Mouse (Mus musculus) mouse embryonic stem cell (cell line): Measurements from ENCODE around the gene Bptf.
"Not testable (repeated sequence)": the region's sequence is repeated elsewhere in the genome, so short reads cannot be mapped to it uniquely, and the experiment has no call there.

Experiments
- in situ Hi-C, 2 experiments: fragments of 300-500 bp; cut with MboI; formaldehyde crosslinking; loops; 1 replicate in 1 of 2; 3 replicates in 1 of 2; pipeline ENCODE4 v1.14.3; 2019 to 2020; ENCODE audit warnings: low sequenced_read_pairs in 2 of 2, low pct_unique_long_range_greater_than_20kb in 1 of 2, mixed read lengths in 1 of 2; ENCODE audit not compliant: unreplicated experiment in 1 of 2

Gene Bptf

DNA sequence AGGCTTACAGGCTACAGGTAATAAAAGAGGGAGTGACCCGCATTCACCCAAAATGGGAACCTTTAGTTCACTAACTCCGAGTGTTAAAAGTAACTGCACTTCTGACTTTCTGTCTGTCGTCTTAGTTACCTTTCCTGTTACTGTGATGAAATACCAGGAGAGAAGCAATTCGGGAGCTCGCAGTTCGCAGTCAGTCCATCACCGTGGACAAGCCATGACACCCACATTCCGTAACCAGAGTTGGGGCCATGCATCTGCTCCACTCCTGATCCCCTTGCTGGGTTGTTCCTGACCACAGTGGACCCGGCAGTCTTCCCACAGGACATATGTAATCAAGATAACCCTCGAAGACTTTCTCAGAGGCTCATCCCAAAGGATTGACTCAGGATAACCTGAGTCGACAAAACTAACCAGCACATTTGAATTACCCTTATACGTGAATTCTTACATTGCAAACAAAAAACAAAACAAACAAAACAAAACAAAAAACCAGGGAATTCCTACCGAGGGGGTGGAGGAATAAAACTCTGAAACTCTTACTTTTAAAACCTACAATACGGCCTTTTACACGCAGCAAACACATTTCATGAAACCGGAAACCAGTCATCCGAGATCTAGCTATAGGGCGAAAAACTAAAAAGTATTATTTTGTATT is 120.1 kb downstream of the Bptf start:
- in situ Hi-C loops: loop anchor here (10.0 kb wide), 1 partner anchor 143 kb away; no protein-coding TSS in a partner anchor

DNA sequence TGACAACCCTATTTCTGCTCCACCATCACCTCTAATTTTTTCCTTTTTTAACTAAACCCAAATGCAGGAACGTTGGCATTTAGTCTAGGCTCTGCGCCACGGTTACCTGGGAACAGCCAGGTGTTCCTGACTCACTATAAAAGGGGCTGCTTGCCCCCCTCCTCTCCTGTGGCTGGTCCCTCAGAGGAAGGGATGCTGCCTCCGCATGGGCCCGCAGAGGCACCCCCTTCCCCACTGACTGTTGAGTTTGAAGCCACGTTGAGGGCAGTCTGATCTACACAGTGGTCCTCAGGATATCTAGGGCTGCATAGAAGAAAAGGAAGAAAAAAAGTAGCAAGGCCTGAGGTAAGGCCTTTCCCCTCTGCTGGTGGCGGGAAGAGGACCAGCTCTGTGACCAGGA is 120.8 kb downstream of the Bptf start:
- in situ Hi-C loops: loop anchor here (10.0 kb wide), 1 partner anchor 144 kb away; no protein-coding TSS in a partner anchor

DNA sequence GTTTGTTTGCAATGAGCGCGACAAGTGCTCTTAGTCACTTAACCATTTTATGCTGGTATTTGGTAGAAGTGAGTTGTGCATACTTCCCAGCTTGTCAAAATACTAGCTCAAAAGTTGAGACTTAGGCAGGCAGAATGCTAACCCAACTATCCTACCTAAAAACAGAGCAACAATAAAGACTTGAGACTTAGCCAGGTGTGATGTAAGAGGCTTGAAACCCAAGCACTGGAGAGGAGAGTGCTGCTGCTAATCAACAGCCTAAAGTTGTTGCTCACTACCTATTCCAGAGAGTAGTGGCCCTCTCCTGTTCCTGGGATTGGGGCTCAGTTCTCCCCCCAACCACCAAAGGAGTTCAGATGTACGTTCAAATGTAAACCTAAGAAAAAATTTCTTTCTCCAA is 121.5 kb downstream of the Bptf start:
- in situ Hi-C loops: loop anchor here (10.0 kb wide), 1 partner anchor 144 kb away; no protein-coding TSS in a partner anchor

DNA sequence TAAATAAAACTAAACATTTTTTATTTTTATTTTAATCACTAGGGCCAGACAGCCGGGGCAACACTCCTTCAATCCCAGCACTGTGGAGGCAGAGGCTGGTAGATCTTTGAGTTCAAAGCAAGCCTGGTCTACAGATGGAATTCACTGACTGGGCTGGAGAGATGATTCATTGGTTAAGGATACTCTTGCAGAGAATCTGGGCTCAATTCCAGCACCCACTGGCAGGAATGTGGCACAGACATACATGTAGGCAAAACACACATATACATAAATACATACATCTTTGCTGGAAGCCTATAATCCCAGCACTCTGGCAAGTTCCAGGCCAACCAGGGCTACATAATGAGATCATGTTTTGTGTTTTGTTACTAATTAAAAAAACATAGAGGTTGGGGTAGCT is 126.4 kb downstream of the Bptf start:
- in situ Hi-C loops: no loop called here

DNA sequence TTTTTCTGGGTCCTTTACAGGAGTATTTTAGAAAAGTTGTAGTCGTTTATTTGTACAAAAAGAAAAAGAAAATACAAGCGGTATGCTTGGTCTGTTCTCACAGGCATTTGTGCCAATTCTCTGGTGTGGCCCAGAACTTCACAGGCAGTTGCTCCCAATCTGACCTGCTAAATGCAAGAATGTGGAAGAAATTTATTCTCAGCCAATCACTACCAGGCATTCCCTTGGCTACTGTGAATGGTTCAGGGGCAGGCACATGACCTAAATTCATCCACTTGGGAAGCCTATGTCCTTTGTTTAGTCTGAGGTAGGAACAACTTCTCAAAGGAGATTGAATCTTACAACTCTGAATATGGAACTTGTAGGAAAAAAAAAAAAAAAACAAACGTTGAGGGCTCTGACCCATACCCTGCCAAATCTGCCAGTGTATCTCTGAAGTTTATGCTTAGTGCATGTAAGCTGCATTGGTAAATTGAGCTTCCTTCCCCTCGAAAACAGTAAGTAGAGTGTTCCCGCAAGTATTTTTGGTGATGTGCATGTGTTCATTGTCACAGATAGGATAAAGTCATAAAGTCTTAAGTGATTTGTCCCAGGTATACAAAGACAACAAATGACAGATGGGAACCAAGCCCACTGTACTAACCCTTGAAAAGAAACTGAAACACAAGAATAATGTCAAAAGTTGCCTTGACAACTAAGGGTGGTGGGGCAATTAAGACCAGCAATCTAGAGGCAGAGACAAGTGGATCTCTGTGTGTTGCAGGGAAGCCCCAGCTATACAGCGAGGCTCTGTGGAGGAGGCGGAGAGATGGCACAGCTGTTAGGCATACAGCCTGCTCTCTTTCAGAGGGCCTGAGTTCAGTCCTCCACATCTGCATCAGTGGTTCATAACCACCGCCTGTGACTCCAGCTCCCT is 129.9 kb downstream of the Bptf start:
- in situ Hi-C loops: no loop called here

DNA sequence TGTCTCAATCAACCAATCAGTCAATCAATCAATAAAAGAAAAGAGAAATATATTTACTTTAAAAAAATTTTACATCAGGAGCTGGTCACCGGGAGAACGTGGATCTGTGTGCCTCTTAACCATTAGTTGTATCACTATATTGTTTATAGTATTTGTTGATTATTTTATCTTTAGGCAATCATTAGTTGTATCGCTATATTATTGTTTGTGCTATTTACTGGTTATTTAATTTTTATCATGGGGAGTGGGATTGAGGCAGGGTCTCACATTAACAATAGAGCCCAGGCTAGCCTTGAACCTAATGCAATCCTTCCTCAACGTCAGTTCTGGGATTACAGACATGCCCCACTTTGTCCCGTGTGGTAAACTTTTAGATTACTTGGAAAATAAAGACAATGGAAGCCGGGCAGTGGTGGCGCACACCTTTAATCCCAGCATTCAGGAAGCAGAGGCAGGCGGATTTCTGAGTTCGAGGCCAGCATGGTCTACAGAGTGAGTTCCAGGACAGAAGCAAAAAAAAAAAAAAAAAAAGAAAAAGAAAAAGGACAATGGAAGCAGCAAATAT is 131.9 kb downstream of the Bptf start:
- in situ Hi-C loops: no loop called here

DNA sequence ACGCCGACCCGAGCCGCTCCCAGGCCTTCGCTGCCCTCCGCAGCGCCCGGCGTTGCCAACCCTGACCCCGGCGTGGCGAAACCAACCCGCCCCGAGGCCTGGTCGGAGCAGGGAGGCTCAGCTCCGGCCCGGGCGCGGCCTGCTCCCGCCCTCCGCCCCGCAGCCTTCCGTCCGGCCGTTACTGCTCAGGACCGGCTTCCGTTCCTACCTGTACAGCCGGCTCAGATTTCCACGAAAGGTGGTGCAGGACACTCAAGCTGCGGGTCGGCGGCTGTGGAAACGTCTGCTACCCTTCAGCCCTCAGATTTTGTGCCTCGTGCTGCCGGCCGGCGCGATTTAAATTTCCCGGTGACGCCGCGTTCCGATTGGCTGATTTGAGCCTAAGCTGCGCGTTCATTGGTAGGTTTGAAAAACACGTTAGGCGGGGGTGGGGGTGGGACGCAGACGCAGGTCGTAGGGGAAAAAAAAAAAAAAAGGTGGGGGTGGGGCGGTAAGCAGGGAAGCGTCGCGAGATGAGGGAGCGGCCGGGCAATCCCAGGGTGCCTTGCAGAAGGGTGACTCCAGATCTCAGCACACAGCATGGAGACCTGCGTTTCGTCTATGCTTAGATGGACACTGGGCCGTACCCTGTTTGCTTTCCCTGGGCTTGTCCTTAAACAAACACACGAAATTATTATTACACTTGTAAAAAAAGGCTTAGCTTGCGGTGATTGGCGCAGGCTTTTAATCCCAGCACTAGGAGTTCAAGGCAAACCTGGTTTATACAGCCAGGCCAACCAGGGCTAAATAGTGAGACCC is 132.6 kb downstream of the Bptf start, which contains the start of gene Kpna2:
TSS of gene Kpna2 (minus strand) at position 391 of the 798 bp plus-strand sequence.
- in situ Hi-C loops: no loop called here

DNA sequence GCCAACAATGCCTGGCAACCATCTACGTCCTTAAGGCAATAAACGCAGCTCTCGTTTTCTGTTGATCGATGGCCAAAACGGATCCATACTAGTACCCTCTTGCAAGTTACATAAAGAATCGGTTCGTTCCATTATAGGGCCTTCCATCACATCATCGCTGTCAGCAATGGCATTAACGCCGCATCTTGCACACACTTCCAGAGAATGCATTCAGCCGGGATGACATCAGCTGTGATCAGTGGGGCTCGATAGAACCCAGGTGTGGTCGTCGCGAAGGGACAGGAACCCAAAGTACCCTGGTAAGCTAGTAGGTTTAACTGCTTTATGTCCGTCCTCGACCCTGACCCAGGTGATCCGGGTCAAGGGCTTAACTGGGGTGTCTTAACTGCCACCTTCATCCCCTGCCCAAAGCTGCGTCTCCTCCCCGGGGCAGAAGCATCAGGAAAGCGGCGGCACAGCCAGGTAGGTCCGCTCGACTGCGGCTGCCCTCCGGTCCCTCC is 133.2 kb downstream of the Bptf start:
- in situ Hi-C loops: no loop called here

DNA sequence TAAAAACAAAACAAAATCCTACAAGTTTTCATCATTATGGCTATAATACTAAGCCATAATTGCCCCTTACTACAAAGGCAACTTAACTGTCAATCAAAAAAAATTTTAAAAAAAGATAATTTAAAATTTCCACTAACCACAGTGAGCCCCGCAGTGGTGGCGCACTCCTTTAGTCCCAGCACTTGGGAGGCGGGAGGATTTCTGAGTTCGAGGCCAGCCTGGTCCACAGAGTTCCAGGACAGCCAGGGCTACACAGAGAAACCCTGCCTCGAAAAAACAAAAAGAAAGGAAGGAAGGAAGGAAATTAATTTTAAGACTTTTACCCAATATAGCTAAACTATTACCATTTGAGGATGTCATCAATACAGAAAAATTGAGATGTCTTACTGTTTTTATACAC is 134.0 kb downstream of the Bptf start:
- in situ Hi-C loops: no loop called here

DNA sequence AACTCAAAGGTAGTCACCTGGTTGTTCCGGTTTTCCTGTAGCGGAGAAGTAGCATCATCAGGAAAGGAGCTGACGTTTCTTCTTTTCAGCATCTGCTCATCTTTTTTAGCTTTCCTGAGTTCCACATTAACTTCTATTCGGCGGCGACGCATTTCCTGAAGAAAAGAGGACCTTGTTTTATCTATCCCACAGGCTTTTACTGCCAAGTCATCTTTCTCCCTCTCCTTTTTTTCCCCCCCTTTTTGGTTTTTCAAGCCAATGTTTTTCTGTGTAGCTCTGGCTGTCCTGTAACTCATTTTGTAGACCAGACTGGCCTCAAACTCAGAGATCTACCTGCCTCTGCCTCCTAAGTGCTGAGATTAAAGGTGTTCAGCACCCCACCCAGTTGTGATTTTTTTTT is 135.4 kb downstream of the Bptf start:
- in situ Hi-C loops: not testable (repeated sequence)

DNA sequence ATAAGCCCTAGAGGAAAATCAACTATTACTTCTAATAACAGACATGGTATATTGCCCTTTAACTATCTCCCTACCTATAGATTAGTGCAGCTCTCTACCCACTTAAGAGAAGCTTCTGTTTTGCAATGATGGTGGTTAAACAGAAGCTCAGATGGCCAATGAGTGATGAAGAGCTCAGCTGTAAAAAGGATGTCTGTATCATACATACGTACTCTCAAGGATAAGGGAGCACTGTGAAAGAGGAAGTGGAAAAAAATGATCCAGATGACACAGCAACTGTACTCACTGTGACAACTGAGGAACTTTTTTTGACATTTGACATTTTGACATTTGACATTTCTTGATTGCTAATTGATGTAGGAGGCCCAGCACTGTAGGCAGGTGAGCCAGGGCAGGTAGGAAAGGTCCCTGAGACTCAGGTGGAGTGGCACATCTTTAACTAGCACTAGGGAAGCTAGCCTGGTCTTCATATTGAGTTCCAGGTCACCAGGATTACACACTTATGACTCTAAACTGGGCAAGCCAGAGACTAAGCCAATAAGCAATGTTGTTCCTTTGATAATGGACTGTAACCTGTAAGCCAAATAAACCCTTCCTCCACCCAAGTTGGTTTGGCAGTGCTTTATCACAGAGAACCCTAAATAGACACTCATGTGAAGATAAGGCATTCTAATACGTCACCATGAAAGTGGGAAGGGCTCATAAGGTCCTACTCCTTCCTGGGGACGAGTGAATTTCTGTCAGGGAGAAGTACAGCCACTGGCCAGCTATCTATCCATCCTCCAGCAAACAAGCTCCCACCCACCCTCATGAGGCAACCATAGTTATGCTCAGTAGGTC is 137.5 kb downstream of the Bptf start:
- in situ Hi-C loops: no loop called here

DNA sequence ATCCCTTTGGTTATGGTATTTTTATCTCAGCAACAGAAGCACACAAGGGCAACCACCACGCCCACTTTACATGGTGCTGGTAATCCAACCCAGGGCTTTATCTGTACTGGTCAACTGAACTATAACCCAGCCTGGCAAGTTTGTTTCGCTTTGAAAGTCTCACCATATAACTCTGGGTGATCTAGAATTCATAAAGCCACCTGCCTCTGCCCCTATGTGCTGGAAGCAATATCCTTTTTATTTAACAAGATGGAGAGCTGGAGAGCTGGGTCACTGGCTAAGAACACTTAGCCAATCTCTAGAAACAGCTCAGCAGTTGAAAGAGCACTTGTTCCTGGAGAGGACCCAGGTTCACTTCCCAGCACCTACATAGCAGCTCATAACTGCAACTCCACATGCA is 144.5 kb downstream of the Bptf start:
- in situ Hi-C loops: no loop called here

DNA sequence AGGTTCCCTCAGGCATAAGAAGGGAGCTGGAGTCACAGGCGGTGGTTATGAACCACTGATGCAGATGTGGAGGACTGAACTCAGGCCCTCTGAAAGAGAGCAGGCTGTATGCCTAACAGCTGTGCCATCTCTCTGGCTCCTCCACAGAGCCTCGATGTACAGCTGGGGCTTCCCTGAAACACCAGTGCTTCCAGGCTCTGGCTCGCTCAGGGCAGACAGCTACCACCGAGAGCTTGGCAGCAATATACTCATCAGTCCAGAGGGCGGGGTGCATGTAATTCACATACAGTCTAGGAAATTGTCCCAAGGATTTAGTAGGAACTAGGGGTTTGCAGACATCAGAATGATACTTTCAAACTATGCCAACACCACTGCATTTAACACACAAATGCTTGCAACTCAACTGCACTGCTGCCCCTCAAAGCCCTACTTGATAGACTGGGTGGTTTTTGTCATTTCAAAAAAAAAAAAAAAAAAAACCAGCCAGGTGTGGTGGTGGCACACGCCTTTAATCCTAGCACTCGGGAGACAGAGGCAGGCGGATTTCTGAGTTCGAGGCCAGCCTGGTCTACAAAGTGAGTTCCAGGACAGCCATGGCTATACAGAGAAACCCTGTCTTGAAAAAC is 145.8 kb downstream of the Bptf start:
- in situ Hi-C loops: not testable (repeated sequence)
